In the genomic region with DNA sequence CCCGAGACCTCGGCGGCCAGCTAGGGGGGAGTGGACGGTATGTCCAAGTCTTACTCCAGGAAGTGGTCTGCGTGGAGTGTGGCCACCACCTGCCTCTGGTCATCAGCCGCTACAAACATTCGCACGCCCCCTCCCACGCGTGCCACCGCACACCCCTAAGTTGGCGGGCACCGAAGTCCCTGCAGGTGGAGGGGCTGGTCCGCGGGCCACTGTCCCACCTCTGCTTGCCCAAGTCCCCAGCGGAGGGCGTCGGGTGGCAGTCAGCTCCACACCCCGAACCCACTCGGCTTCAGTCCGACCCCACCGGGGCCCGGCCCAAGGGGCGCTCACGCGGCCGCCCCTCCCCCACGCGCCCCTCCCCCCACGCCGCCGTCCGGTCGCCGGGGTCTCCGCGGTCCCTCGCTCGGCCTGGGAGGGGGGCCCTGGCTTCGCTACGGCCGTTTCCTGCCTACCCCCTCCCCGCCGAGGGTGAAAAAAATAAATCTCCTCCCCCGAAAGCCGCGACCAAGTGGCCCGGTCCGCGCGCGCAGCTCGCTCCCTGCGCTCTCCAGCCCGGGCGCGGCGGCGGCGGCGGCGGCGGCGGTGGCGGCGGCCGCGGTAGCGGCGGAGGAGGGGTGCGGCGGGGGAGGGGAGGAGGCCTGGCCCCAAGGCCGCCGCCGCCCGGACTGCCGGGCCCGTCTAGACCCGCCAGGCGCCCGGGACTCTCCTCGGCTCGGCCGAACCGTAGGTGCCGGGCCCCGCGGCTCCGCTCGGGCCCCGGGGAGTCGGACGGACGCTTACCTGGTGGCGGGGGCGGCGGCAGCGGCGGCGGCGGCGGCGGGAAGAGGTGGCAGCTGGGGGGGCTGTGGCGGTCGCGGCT, we compare ENCODE assay signal across 7 mouse cellular contexts. TPM values are rescaled to one million over a fixed set of nuclear protein-coding genes. Genes with fewer than 3 reads are reported as not detected.
DNase-seq lines count a peak whose midpoint lies in the region; ATAC-seq and TF ChIP-seq lines count a peak whose summit lies in the region.

No protein-coding gene starts in this region.

- H3K9me3 ChIP-seq in ES-Bruce4 (replicated peaks; ENCODE audit: control insufficient read depth, insufficient read depth, low read length, poor library complexity, severe bottlenecking): no peaks in the 10 kb centered on the region
- no peaks in the 10 kb centered on the region for H3K9me3 ChIP-seq in heart, embryonic 12.5 days (replicated peaks)
- no peaks in the 10 kb centered on the region for H3K9me3 ChIP-seq in kidney, postnatal 0 days (replicated peaks; ENCODE audit: low read length)

- H3K36me3 ChIP-seq in ES-Bruce4 (ENCODE audit: control insufficient read depth, insufficient read depth, low read length, poor library complexity, severe bottlenecking): no peaks in the 10 kb centered on the region
- H3K36me3 ChIP-seq in heart, embryonic 12.5 days: peaks cover 4% of the 10 kb centered on the region
- H3K36me3 ChIP-seq in kidney, postnatal 0 days (ENCODE audit: insufficient read depth, low read length): peaks cover 6% of the 10 kb centered on the region; the same call in 1 of the 2 replicates
- peaks cover 4% of the 10 kb centered on the region for H3K36me3 ChIP-seq in spleen, adult 2 months (ENCODE audit: control insufficient read depth, insufficient read depth, low read length)

- H3K27me3 ChIP-seq in ES-Bruce4 (ENCODE audit: control insufficient read depth, insufficient read depth, low read length, poor library complexity, severe bottlenecking): peaks cover 14% of the 10 kb centered on the region
- H3K27me3 ChIP-seq in heart, embryonic 12.5 days (replicated peaks): no peaks in the 10 kb centered on the region
- H3K27me3 ChIP-seq in kidney, postnatal 0 days (ENCODE audit: insufficient read depth, low read length): no peaks in the 10 kb centered on the region
- no peaks in the 10 kb centered on the region for H3K27me3 ChIP-seq in spleen, adult 2 months (ENCODE audit: control insufficient read depth, insufficient read depth, low read length)

- peak overlapping the region; percentile 97 for H3K4me2 ChIP-seq in heart, embryonic 12.5 days
- peak overlapping the region; percentile 89 for H3K4me2 ChIP-seq in kidney, postnatal 0 days (ENCODE audit: low read length)

- H3K4me3 ChIP-seq in ES-Bruce4 (ENCODE audit: low read depth, low read length): peak overlapping the region; percentile 81
- peak overlapping the region; percentile 88 for H3K4me3 ChIP-seq in cortical plate, adult 2 months (ENCODE audit: insufficient read depth, low read length)
- peak overlapping the region; percentile 98 for H3K4me3 ChIP-seq in heart, embryonic 12.5 days
- peak overlapping the region; percentile 99 for H3K4me3 ChIP-seq in kidney, postnatal 0 days (replicated peaks; ENCODE audit: low read depth, low read length)
- H3K4me3 ChIP-seq in spleen, adult 2 months (ENCODE audit: extremely low read depth, insufficient read depth, insufficient read length): peak overlapping the region; percentile 92

- WGBS in heart, embryonic 12.5 days: under 1% methylated on average over 52 of the region's 106 CpGs
- WGBS in kidney, postnatal 0 days: under 1% methylated on average over 75 of the region's 106 CpGs
- under 1% methylated on average over 82 of the region's 106 CpGs for WGBS in spleen, adult 2 months

- ATAC-seq in heart, embryonic 12.5 days (ENCODE audit: insufficient number of reproducible peaks, low FRiP score): peak; percentile 26
- ATAC-seq in kidney, postnatal 0 days (replicated peaks; ENCODE audit: low FRiP score, low read depth): peak; percentile 18; the same call in 1 of the 2 replicates

- peaks cover 4% of the 10 kb centered on the region for H3K4me1 ChIP-seq in ES-Bruce4 (ENCODE audit: control insufficient read depth, insufficient read depth, low read length)
- H3K4me1 ChIP-seq in cortical plate, adult 2 months (ENCODE audit: control insufficient read depth, insufficient read depth, low read length): peaks cover 16% of the 10 kb centered on the region
- peaks cover 66% of the 10 kb centered on the region for H3K4me1 ChIP-seq in heart, embryonic 12.5 days (replicated peaks)
- peaks cover 41% of the 10 kb centered on the region for H3K4me1 ChIP-seq in kidney, postnatal 0 days (replicated peaks; ENCODE audit: insufficient read depth, low read length)
- H3K4me1 ChIP-seq in spleen, adult 2 months (ENCODE audit: control insufficient read depth, insufficient read depth, insufficient read length): peaks cover 8% of the 10 kb centered on the region; the same call in 1 of the 2 replicates

- no peak for TF ChIP-seq EP300 in ES-Bruce4 (IDR thresholded peaks at IDR 0.05; ENCODE audit: insufficient read depth, low read depth, low read length)

- TF ChIP-seq POLR2A in ES-Bruce4 (IDR thresholded peaks at IDR 0.05; ENCODE audit: insufficient read depth, low read length): no peak
- TF ChIP-seq POLR2A in cortical plate, adult 2 months (IDR thresholded peaks at IDR 0.05; ENCODE audit: extremely low read depth, insufficient read depth, low read length): no peak
- TF ChIP-seq POLR2A in spleen, adult 2 months (IDR thresholded peaks at IDR 0.05; ENCODE audit: low read depth, low read length): no peak; the same call in 1 of the 2 replicates

- peak; percentile 46 to 57 for DNase-seq in B cell, adult 2 months
- peak; percentile 70 for DNase-seq in kidney, postnatal 0 days (ENCODE audit: low spot score)
- DNase-seq in lung, postnatal 14 days: peak; percentile 53
- DNase-seq in spleen, adult 2 months (ENCODE audit: low read depth in 1 of 2, low spot score in 2 of 2): peak in 1 of 2 experiments; percentile 37

- no peak for TF ChIP-seq CTCF in ES-Bruce4 (IDR thresholded peaks at IDR 0.05; ENCODE audit: low read depth, low read length)
- TF ChIP-seq CTCF in cortical plate, adult 2 months (IDR thresholded peaks at IDR 0.05; ENCODE audit: extremely low read depth, insufficient read depth, low read length): no peak
- no peak for TF ChIP-seq CTCF in kidney, postnatal 0 days (IDR thresholded peaks at IDR 0.05; ENCODE audit: low read depth)
- no peak for TF ChIP-seq CTCF in spleen, adult 2 months (IDR thresholded peaks at IDR 0.05; ENCODE audit: extremely low read depth, insufficient read depth, insufficient read length, insufficient replicate concordance)

- H3K9ac ChIP-seq in ES-Bruce4 (ENCODE audit: low read depth, poor library complexity, severe bottlenecking): peak overlapping the region; percentile 96
- H3K9ac ChIP-seq in heart, embryonic 12.5 days: peak overlapping the region; percentile 100
- peak overlapping the region; percentile 100 for H3K9ac ChIP-seq in kidney, postnatal 0 days (ENCODE audit: low read depth, low read length)

- H3K27ac ChIP-seq in ES-Bruce4 (ENCODE audit: insufficient read depth, low read length): no peak overlapping the region
- peak overlapping the region; percentile 94 for H3K27ac ChIP-seq in cortical plate, adult 2 months (ENCODE audit: insufficient read depth, low read length)
- H3K27ac ChIP-seq in heart, embryonic 12.5 days (ENCODE audit: poor library complexity, severe bottlenecking): peak overlapping the region; percentile 97
- H3K27ac ChIP-seq in kidney, postnatal 0 days: peak overlapping the region; percentile 100
- peak overlapping the region; percentile 89 for H3K27ac ChIP-seq in spleen, adult 2 months (ENCODE audit: insufficient read depth, low read length)

RNA-seq across cellular contexts. Expression of gene Chd3, which starts 0.6 kb away (rescaled TPM):
- polyA plus RNA-seq in ES-Bruce4 (2011; ENCODE audit: insufficient read depth, insufficient read length, low read depth, missing spikeins): 21.9 and 25.7 TPM in 2 replicates
- 242 and 274 TPM in 2 replicates for polyA plus RNA-seq in cortical plate, adult 2 months (2012; rRNA removed)
- polyA plus RNA-seq in heart, embryonic 12.5 days (2016; fragmentation: Nextera tagmentation; extraction: Ambion mirVana): 19.2 and 23.5 TPM in 2 replicates
- 38.0 and 42.3 TPM in 2 replicates for polyA plus RNA-seq in kidney, postnatal 0 days (2015; fragmentation: Nextera tagmentation; extraction: Ambion mirVana)
- polyA plus RNA-seq in spleen, adult 2 months (2012; rRNA removed): 146 and 160 TPM in 2 replicates

RNA-seq across cellular contexts. Expression of gene Naa38, which starts 26.7 kb away (rescaled TPM):
- 77.9 and 94.0 TPM in 2 replicates for polyA plus RNA-seq in ES-Bruce4 (2011; ENCODE audit: insufficient read depth, insufficient read length, low read depth, missing spikeins)
- 215 and 222 TPM in 2 replicates for polyA plus RNA-seq in cortical plate, adult 2 months (2012; rRNA removed)
- 147 and 150 TPM in 2 replicates for polyA plus RNA-seq in heart, embryonic 12.5 days (2016; fragmentation: Nextera tagmentation; extraction: Ambion mirVana)
- polyA plus RNA-seq in kidney, postnatal 0 days (2015; fragmentation: Nextera tagmentation; extraction: Ambion mirVana): 183 and 198 TPM in 2 replicates
- 82.3 and 105 TPM in 2 replicates for polyA plus RNA-seq in spleen, adult 2 months (2012; rRNA removed)

RNA-seq across cellular contexts. Expression of gene Cyb5d1, which starts 26.8 kb away (rescaled TPM):
- polyA plus RNA-seq in ES-Bruce4 (2011; ENCODE audit: insufficient read depth, insufficient read length, low read depth, missing spikeins): 21.1 and 21.5 TPM in 2 replicates
- polyA plus RNA-seq in cortical plate, adult 2 months (2012; rRNA removed): 34.3 and 35.6 TPM in 2 replicates
- 24.8 and 27.1 TPM in 2 replicates for polyA plus RNA-seq in heart, embryonic 12.5 days (2016; fragmentation: Nextera tagmentation; extraction: Ambion mirVana)
- 16.6 and 19.8 TPM in 2 replicates for polyA plus RNA-seq in kidney, postnatal 0 days (2015; fragmentation: Nextera tagmentation; extraction: Ambion mirVana)
- polyA plus RNA-seq in spleen, adult 2 months (2012; rRNA removed): 9.5 and 11.1 TPM in 2 replicates

RNA-seq across cellular contexts. Expression of gene Rnf227, which starts 28.3 kb away (rescaled TPM):
- polyA plus RNA-seq in ES-Bruce4 (2011; ENCODE audit: insufficient read depth, insufficient read length, low read depth, missing spikeins): 1.7 and 3.3 TPM in 2 replicates
- 142 and 144 TPM in 2 replicates for polyA plus RNA-seq in cortical plate, adult 2 months (2012; rRNA removed)
- 6.7 and 8.5 TPM in 2 replicates for polyA plus RNA-seq in heart, embryonic 12.5 days (2016; fragmentation: Nextera tagmentation; extraction: Ambion mirVana)
- polyA plus RNA-seq in kidney, postnatal 0 days (2015; fragmentation: Nextera tagmentation; extraction: Ambion mirVana): 15.6 and 18.3 TPM in 2 replicates
- 0.47 and 0.86 TPM in 2 replicates for polyA plus RNA-seq in spleen, adult 2 months (2012; rRNA removed)

RNA-seq across cellular contexts. Expression of gene Tmem88, which starts 29.4 kb away (rescaled TPM):
- 15.7 and 16.6 TPM in 2 replicates for polyA plus RNA-seq in ES-Bruce4 (2011; ENCODE audit: insufficient read depth, insufficient read length, low read depth, missing spikeins)
- polyA plus RNA-seq in cortical plate, adult 2 months (2012; rRNA removed): 6.5 and 6.8 TPM in 2 replicates
- polyA plus RNA-seq in heart, embryonic 12.5 days (2016; fragmentation: Nextera tagmentation; extraction: Ambion mirVana): 34.4 and 35.7 TPM in 2 replicates
- 55.5 and 61.3 TPM in 2 replicates for polyA plus RNA-seq in kidney, postnatal 0 days (2015; fragmentation: Nextera tagmentation; extraction: Ambion mirVana)
- polyA plus RNA-seq in spleen, adult 2 months (2012; rRNA removed): 14.3 and 20.5 TPM in 2 replicates
